Mouse (Mus musculus) ES-Bruce4 (cell line): ENCODE measurements around the gene St3gal2.

ENCODE experiments used
- CTCF ChIP-seq: IDR thresholded peaks from one replicate; pipeline ENCODE4 v1.8.1; 2011; ENCODE audit warnings: low read depth, low read length
- POLR2A ChIP-seq: IDR thresholded peaks from one replicate; pipeline ENCODE4 v1.8.1; 2011; ENCODE audit warnings: low read length; ENCODE audit not compliant: insufficient read depth

- TF ChIP-seq CTCF (no peak), POLR2A (no peak)
These were observed 38.4 kb downstream of the St3gal2 start for GRCm38 (mm10) chr8:110958135-110958534.
